Mouse (Mus musculus): Measurements from ENCODE around the gene Hoxa1.

DNA sequence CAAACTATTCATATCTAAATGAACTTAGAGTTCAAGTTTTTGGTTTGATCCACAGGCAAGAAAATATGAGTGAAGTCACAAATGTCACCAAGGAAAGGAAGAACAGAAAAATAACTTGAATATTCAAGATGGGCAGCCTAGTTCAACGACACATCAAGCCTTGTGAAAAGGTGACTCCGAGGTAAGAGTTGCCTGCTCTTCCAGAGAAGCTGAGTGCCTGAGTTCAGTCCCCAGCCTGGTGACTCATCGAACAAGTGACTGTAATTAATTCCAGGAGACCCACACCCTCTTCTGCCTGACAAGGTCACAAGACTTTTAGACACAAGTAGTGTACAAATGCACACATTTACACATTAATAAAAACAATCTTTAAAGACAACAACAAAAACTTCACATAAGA is 51.4 kb downstream of the Hoxa1 start:
- TF ChIP-seq POLR2A (IDR thresholded peaks at IDR 0.05; ENCODE audit: insufficient read depth, low read depth, low read length) (no peak), CTCF (IDR thresholded peaks at IDR 0.05) (no peak)

Measured in heart, adult 2 months (tissue).